Mouse (Mus musculus): ENCODE results near the gene Sos2.
"Not testable (repeated sequence)": the region's sequence is repeated elsewhere in the genome, so short reads cannot be mapped to it uniquely, and the experiment has no call there.

Gene Sos2

DNA sequence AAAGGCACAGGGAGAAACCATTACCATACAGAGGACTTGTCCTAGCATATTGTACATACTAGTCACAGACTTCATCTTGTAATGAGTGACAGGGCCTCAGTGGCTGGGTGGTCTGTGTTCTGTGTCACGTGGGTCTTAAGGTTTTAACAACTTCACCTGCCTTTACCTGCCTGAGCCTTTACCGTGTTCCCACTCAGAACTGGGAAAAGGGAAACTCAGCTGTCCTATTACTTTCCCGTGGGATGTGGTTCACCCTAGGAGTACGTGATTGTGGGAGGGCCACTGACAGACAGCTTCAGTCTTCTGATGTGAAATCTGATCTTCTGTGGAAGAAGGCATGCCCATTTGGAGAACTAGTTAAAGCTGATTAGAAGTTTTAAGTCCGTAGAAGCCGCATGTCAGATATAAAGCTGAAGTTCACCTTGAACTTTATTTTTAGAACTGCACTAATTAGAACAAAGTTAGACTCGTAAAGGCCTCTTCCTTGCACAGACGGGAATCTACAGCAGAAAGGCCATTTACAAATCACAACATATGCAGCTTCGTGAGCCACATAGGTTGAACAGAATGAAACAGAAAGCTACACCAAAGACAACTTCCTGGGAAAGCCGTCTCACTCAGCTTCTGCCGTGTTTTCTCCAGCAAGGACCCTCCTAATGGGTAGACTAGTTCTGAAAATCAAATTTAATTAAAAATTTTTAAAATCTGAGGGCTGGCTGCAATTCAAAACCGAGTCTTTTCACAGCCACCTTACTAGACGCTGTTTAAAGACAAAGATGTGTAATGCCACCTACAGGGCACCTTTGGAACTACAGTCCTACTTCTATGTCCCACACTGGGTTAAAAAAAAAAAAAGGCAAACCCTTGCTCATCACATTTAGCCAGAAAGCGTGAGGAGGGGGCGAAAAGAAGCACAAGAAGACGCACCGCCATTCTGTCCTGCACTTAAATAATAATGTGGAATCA is 107.5 kb downstream of the Sos2 start:
- in situ Hi-C loops (cut with MboI, MseI): no loop called here

DNA sequence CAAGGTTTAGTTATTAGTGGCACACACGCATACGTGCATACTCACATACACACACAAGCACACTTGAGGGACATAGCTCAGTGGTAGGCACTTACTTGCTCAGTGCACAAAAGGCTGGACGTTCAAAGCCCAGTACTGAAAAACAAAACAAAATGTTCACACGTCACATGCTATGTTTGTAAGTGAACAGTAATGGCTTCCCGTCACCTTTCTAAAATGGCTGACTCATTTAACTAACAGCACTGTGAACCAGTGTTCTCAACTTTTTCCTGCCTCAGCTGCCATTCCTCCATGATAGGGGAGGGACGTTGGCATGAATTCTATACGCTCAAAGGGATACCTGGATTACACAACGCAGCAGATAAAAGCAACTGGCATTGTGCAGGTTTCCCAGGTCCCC is 108.4 kb downstream of the Sos2 start:
- in situ Hi-C loops (cut with MboI, MseI): no loop called here

DNA sequence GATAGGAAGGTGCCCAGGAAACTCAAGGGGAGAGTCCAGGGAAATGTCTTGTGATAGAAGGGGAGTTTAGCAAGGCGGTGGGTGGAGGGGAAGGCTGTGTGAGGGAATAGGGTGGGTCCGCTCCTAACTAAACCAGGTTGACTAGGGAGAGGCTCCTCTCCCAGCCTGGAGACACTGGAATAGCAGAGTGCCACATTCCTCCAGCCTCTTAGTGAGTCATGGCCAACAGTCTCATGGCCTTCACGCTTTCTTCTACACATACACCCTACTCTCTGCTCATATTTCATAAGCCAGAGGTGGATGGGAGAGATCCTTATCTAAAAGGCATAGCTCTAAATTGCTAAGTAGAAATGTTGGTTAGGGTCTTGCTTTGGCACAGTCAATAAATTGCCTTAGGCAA is 111.7 kb downstream of the Sos2 start:
- in situ Hi-C loops (cut with MboI, MseI): loop anchor here in 1 of 2 experiments (5.0 kb wide), 1 partner anchor 73 kb away; no protein-coding TSS in a partner anchor

DNA sequence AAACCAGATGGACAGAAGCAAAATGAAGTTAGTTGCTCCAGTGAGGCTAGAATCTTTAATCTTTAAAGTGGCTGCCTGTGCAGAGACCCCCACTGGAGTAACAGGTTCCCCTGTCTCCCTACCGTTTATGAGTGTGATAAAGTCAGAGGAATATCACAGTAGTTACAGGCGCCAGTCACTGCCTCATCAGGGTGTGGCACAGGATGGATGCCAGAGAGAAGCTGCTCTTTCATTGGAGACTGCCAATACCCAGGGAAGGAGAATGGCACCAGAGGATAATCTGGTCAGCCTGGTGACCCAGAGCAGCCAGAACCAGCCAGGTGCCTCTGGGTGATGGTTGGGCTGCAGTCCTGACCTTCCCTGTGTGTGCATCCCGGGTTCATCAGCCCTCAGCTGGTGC is 113.4 kb downstream of the Sos2 start:
- in situ Hi-C loops (cut with MboI, MseI): loop anchor here in 1 of 2 experiments (5.0 kb wide), 1 partner anchor 71 kb away; no protein-coding TSS in a partner anchor

DNA sequence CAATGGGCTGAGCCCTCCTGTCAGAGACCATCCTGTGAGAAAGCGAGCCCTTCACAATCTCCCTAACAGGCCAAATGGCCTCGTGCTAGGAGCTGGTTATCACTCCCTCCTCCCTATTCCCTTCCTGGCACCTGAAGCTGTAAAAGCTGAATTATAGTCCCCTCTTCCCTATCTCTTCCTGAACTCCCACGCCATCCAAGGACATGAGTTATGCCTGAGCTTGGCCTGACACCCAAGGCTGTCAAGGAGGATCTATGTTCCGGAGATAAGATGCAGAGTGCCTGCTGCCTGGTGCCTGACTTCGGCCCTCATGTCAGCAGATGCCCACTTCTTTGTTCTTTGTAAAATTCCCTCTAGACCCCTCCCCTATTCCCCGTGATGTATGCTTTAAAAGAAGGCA is 120.6 kb downstream of the Sos2 start:
- in situ Hi-C loops (cut with MboI, MseI): not testable (repeated sequence)

DNA sequence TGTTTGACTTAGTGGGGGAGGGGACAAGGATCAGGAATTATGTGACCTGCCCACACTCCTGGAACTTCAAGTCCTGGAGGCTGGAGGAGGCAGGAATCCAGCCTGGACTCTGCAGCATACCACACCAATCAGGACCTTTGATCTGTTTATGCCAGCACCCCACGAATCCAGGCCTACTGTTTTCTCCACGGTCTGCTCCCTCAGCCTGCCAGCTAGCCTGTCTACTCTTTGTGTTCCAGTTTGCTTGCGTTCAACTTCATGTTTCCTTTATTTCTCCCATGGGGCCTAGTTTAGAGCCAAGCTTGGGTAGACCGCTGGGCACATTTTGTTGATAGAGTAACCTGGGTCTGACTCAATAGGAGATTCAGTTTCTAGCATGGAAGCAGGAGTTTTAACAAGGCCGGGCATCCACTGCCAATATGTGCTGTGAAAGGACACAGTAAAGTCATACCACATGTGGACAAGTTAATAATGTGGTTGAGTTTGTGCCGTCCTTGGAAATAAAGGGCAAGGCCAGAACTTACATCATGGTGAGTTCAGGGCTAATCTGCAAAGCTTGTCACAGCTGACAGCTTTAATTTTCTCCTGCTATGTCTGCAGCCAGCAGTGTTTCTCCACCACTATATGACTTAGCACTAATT is 125.3 kb downstream of the Sos2 start:
- in situ Hi-C loops (cut with MboI, MseI): no loop called here

DNA sequence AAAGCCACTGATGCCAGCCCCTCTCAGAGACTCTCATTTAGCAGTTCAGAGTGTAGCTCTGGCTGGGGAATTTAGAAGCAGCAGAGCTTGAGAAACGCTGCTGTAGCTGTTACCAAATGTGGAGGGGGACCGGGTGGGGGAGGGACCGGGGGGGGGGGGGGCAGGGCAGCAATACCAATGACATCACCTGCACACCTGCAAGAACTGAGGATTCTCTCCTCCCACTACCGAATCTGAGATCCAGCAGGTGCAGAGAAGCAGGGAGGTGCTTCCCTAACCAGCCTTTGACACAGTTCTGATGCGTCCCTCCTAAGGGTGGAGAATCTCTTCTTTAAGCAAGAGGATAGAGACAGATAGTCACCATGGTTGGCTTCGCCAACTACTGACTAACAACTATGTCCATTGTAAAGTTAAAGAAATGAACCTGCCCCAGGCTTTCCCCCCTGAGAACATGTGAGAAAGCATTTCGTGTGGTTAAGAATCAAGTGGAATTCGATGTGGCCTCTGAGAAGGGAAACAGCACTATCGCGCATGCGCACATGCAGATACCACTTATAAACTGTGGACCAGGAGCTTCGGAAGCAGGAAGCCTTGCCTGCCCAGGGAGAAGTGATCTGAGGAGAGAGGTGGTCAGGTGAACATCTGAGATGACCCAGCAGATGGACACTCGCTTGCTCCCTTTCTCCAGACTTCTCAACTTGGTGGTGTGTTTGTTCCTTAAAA is 136.0 kb downstream of the Sos2 start:
- in situ Hi-C loops (cut with MboI, MseI): no loop called here

DNA sequence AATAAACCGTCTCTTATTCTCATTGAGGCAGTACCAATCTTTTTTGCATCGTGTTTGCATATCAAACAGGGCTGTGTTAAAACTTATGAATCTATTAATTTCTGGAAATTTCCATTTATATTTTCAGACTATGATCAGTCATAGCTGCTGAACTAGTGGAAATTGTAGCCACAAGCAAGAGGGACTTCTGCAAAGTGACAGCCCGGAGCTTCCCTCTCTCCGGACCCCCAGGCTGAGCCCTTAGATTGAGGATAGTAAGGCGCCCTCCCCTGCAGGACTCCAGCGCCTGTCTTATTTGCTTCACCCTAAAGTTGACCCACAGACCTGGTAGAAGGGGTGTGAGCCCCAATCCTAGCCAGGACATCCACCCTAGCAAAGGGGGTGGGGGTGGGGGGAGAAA is 136.7 kb downstream of the Sos2 start:
- in situ Hi-C loops (cut with MboI, MseI): loop anchor here in 1 of 2 experiments (5.0 kb wide), 1 partner anchor 32 kb away; no protein-coding TSS in a partner anchor

DNA sequence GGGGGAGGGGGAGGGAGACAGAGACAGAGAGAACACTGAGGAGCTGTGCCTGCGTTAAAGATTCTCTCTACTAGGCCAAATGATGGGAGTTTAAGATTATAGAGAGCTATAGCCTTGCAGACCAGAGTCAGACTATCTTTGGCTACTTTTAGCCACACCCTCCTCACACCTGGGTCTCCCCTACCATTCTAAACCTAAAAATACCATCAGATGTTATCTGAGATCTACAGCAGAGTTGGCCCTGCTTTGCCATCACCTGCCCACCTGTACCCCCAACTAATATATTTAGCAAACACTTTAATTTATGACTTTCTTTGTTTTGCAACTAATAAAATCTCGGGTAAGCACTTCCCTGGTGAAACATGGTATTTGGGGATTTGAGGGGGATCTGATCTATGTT is 137.1 kb downstream of the Sos2 start:
- in situ Hi-C loops (cut with MboI, MseI): loop anchor here in 1 of 2 experiments (5.0 kb wide), 1 partner anchor 33 kb away; no protein-coding TSS in a partner anchor

DNA sequence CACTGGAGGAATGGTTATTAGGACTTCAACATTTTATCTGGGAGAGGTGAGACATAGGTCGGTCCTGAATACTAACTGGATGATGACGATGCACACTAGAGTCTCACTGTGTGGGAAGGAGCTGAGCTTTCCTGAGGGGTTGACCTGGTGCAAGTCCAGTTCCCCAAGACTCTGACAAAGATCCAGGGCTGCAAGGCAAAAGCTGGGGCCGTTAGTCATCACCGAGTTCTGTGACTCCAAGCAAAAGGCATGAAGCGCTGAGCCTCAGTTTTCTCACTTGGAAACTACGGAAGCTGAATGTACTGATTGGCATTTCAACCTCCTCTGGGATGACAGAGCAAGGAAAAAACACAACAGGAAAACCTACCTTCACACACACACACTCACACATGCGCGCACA is 139.3 kb downstream of the Sos2 start:
- in situ Hi-C loops (cut with MboI, MseI): loop anchor here in 1 of 2 experiments (5.0 kb wide), 1 partner anchor 35 kb away; no protein-coding TSS in a partner anchor

DNA sequence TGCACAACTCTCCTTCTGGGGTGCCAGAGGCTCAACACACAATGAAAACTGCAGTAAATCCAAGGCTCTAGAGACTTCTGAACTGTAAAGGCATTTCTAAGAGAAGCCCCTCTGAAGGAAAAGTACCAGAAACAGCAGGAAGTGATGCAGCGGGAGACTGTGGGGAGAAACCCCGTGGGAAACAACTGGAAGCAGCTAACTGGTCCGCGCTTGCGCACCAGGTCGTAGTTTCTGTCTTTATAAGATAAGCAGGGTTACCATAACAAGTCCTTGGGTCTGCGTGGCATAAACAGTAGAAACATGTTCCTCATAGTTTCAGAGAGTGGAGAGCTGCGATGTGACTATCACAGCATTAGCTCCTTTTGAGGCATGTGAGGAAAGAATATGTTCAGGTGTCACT is 140.0 kb downstream of the Sos2 start:
- in situ Hi-C loops (cut with MboI, MseI): loop anchor here in 1 of 2 experiments (5.0 kb wide), 1 partner anchor 36 kb away; no protein-coding TSS in a partner anchor

DNA sequence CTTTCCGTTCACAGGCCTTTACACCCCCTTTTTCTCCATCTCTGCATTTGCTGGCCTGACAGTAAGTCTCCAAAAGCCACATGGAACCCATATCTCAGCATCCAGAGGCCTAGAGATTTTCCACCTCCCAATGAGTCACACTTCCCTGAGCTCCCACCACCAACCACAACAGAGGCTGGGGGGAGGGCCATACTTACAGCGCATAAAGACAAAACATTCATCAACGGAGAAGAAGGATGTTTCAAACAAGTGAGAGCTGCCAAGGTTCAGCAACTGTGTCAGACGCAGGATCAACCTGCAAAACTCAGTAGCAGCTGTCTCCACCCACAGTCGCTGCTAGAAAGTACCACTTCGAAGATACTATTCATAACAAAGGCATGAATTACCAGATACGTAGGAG is 142.3 kb downstream of the Sos2 start:
- in situ Hi-C loops (cut with MboI, MseI): loop anchor here in 1 of 2 experiments (5.0 kb wide), 1 partner anchor 82 kb away; no protein-coding TSS in a partner anchor

DNA sequence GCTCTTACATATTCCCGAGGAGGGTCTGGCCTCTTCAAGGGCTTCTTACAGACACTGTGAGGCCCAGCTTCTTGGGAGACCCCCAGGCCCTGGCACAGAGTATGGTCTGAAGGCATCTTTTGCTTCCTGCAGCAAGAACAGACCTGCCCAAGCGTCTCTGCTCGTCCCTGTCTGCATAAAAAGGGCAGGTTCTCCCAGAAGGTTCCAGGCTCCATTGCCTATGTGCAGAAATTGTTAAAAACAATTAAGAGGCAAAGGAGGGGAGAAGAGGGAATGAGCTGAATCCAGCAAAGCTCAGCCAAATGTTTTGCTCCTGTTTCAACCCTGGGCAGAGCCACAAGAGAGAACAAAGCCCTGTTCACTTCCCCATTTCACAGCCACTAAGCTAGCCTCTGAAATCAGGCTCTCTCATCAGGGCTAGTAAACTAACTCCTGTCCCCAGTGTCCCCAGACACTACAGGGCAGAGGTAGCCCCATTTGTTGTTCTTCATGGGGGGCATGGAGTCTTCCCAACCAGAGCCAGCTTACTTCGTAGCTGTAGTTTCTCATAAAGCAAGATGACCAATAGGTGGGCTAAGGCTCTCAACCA is 143.2 kb downstream of the Sos2 start:
- in situ Hi-C loops (cut with MboI, MseI): loop anchor here in 1 of 2 experiments (5.0 kb wide), 1 partner anchor 81 kb away; no protein-coding TSS in a partner anchor

DNA sequence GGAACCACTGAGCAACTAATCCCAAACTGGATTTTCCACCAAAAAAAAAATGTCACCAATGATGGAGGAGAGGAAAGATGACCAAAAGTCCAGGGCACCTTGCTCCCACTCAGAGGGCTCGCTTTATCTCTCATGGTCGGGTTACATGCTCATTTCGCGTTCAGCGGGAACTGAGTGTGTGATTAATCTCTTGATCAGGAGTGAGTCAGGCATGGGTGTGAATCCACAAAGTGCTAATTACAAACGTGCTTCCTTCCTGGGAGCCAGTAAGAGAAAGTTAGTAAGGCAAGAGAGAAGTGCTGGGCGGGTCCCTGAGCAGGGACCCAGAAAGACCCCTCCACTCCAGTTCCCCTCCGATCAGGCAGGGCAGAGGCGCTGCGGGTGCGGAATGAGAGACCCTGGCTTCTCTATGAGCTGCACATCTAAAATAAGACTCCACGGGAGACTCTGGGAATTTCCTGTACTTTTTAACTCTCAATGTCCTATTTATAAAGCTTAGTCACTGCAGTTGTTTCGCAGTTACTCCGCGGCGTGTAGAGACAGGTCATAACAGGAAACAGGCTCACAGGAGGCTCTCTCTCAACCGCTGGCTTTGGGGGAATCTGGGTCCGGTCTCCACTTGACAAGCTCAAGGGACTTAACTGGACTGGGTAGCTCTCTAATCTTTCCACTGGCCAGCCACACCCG is 143.8 kb downstream of the Sos2 start:
- in situ Hi-C loops (cut with MboI, MseI): loop anchor here in 1 of 2 experiments (5.0 kb wide), 1 partner anchor 81 kb away; no protein-coding TSS in a partner anchor

DNA sequence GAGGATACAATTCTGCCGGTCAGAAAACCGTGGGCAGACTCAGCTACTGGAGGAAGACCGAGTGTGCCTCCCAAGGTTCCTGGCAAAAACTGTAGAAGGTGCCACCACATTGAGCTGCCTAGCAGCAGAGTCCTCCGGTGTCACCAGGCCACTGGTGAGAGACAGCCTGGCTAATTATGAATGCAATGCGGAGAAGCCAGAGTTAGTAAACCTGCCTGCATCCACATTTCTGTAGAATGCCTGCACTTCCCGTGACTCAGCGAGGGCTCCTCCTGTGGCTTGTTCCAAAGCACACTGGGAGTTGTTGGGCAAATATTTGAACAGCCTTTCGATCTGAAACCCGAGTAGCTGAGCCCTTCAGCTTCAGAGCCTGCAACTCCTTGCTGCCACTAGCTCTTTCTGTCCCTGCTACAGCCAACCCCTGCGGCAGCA is 144.4 kb downstream of the Sos2 start:
- in situ Hi-C loops (cut with MboI, MseI): loop anchor here in 1 of 2 experiments (5.0 kb wide), 1 partner anchor 80 kb away; no protein-coding TSS in a partner anchor

DNA sequence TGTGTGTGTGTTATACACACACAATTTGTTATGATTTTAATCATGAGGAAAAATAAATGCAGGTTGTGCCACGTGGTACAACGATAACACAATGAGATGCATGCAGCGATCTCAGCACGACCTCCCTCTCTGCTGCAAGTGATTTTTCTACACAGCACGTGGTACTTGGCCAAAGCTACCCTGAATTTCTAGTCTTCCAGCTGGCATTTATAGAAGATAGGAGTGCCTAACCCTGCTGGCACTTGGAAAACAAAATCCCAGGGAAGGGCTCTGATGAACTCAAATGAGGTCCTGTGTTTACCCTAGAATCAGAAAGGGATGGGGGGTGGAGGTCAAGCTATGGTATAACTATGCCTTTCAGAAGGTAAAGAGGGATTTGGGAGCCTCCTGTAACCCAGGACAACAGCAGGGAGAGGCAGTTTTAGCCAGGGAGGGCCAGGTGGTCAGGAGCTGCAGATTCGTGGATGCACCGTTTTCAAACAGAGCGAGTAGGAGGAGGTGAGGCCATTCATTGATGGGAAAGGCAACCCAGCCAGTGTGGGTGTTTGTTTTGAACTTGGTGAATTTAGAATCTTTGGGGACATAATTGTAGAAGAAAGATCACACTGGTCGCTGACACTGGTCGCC is 144.9 kb downstream of the Sos2 start:
- in situ Hi-C loops (cut with MboI, MseI): loop anchor here in 1 of 2 experiments (5.0 kb wide), 1 partner anchor 79 kb away; no protein-coding TSS in a partner anchor

Measured in T-helper 17 cell (primary cell).